Mouse (Mus musculus) 3134 (cell line): ENCODE data around the gene Gpd1l.
A peak's percentile ranks its signal among the peaks of the same experiment; 100 is the strongest.

Experiments
- DNase-seq: peaks from one replicate; pipeline ENCODE4 v3.0.0-alpha.2; 2011; ENCODE audit warnings: low spot score; ENCODE audit not compliant: insufficient read length; ENCODE audit errors: extremely low read depth

The Gpd1l gene

GRCm38 (mm10) chr9:114930464-114931090 is 3.2 kb downstream of the Gpd1l start:
- peak; percentile 79 for DNase-seq

- DNase-seq: no peak
Observed at GRCm38 (mm10) chr9:114925571-114925970, 8.2 kb downstream of the Gpd1l start.

DNA sequence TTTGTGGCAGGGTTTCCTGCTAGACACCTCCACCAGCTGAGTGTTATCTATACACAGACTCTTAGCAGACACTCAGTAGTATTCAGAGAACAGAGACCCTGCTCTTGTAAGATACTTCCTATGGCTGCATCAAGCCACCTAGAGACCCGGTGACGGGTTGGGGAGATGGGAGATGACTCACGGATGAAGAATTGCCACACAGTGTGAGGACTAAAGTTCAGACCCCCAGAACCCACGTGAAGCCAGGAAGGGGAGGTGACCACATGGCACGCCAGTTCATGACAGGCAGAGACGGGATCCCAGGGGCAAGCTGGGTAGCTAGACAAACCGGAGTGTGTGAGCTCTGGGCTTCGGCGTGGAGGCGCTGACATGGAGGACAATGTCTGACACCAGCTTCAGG is 8.7 kb downstream of the Gpd1l start:
- peak; percentile 60 for DNase-seq

DNA sequence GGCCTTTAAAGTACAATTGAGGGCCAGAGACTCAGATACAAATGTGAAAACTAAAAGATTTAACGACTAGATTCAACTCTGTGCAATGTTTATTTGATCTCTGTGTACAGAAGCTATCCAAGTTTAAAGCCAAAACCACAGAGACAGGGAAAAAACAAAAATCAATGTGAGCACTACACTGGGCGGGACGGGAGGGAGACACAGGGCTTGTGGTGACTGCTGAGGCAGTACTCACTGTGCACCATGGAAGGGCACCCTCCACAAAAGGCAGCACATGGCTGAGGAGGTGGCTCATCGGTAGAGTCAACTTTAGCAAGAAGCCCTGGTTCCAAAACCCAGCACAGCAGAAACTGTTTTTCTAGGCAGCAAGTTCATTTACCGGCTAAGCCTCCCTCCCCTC is 9.3 kb downstream of the Gpd1l start:
- DNase-seq: no peak

GRCm38 (mm10) chr9:114922209-114922608 is 11.6 kb downstream of the Gpd1l start:
- DNase-seq: no peak

GRCm38 (mm10) chr9:114921352-114922081 is 12.3 kb downstream of the Gpd1l start:
- DNase-seq: peak; percentile 34

DNA sequence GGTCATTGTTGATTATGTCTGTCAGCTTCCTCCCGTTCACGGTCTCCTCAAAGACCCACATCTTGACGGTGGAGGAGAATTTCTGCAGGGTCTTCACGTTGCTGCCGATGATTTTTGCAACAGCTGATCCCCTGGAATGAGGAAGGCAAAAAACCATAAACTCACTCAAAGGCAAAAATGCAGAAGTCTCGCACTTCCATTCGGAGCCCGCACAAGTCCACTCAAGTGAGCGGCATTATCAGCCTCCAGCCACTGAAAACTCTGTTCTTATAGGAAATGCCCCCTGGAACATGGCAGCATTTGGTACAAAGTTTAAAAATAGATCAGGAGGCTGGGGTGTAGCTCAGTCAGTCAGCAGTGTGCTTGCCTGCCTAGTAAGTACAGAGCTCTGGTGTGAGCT is 13.2 kb downstream of the Gpd1l start:
- DNase-seq: no peak

DNA sequence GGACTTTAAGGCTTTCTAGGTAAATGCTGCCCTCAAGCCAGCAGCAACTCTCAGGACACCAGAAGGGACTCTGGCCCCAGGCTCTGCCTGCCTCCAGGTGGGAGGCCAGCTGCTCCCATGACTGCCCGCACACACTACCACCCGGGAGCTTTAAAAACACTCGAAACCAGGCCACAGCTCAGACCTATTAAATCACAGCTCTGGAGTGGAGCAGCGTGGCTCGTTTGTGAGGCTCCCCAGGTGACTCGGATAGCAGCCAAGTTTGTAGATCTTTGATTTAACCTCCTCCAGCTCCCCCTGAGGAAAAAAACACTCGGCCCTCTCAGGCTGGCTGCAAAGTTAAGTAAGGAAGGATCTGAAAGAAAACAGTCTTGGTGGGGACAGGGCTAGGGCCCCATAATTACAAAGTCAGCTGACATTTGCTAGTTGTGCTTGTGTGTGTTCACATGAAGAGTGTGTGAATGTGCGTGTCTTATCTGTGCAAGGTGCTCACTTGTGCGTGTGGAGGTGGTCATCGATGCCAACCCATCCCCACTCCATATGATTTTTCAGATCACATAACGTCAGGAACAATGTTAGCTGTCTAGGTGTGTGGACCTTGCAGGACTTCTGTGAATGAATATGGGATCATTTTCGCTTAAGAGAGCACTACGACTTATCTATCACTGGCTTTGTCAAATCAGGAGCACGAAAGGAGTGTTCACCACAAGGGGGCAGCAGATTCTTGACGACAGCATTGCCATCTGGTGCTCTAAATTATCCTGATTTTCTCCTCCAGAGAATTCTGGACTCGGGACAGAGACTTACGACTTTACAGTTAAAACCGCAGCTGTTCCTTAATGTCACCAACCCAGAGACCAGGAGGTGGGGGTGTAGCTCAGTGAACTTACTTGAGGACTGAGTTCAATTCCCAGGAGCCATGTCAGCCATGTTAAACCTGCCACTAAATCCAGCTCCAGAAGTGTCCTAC is 20.8 kb downstream of the Gpd1l start:
- DNase-seq: no peak

- DNase-seq: no peak
Observed at GRCm38 (mm10) chr9:114907509-114907908, 26.3 kb downstream of the Gpd1l start.

- DNase-seq: no peak
Observed at GRCm38 (mm10) chr9:114895919-114896318, 37.9 kb downstream of the Gpd1l start.

GRCm38 (mm10) chr9:114892974-114893373 is 40.8 kb downstream of the Gpd1l start:
- no peak for DNase-seq

- DNase-seq: no peak
Observed at GRCm38 (mm10) chr9:114890377-114890776, 43.4 kb downstream of the Gpd1l start.

DNA sequence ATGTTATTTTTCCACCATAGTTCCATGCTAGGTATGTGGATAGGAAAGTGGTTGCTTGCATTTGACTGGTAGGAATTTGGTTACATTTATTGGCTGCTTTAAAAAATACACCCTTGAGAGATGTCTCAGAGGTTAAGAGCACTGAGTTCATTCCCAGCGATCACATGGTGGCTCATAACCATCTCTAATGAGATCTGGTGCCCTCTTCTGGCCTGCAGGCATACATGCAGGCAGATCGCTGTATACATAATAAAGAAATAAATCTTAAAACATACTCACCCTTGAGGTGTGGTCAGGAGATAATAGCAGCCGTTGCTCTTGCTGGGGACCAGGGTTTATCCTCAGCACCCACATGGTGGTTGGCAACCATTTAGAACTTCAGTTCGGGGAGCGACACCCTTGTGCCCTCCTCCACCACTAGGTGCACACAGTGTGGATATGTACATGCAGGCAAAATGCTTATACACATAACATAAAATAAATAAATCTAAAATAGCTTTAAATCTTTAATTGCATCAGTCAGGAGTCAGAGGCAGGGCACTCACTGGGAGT is 44.9 kb downstream of the Gpd1l start:
- no peak for DNase-seq

DNA sequence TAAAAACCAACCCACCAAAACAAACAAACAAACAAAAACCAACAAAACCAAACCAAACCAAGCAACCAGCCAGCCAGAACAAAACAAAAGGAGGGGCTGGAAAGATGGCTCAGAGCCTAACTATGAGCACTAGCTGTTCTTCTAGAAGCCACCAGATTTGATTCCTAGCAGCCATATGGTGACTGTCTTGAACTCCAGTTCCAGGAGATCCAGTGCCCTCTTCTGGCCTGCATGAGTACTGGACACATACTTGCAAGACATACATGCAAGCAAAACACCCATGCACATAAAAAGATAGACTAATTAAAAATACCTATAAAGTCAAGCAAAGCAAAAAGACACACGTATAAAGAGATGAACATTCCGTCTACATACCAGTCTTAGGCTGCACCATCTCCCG is 46.1 kb downstream of the Gpd1l start:
- DNase-seq: peak; percentile 37

DNA sequence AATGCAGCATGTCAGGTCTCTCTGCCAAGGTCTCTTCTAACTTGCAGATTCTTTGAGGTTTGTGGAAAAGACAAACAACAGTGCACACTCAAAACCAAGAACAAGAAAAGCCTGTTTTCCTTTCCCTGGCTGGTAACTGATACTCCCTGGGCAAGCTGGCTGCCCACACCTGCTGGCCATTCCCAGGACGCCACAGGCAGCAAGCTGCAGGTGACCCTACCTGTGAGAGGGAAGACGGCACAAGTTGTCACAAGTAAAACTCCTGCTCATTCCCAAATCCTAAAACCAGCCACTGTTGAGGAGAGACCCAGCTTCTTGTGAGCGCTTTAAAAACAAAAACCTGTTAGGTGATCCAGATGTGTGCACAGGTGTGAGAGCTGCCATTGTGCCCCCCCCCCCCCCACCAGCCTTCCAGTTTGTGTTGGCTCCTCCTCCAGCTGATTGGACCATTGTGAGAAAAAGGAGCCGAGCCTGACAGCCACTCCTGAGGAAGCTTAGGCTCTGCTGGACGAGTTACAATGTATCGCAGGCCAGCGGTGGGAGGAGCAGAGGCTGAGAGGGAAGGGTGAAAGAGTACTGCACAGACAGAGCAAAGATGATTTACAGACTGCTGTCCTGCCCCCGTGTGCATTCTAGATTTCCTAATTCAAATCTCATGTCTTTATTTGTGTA is 47.7 kb downstream of the Gpd1l start:
- DNase-seq: no peak

DNA sequence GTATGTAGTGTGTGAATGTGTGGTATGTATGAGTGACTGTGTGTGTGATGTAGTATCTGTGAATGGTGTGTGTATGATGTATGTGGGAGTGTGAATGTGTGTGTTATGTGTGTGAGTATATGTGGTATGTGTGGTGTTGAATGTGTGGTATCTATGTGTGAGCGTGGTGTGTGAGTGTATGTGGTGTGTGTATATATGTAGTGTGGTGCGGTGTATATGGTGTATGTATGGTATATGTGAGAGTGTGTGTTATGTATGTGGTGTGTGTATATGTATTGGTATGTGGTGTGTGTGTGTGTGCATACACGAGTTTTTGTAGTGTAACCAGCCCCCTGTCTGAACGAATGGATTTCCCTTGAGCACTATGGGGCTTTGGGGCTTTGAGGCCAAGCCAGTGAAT is 48.2 kb downstream of the Gpd1l start:
- DNase-seq: no peak

DNA sequence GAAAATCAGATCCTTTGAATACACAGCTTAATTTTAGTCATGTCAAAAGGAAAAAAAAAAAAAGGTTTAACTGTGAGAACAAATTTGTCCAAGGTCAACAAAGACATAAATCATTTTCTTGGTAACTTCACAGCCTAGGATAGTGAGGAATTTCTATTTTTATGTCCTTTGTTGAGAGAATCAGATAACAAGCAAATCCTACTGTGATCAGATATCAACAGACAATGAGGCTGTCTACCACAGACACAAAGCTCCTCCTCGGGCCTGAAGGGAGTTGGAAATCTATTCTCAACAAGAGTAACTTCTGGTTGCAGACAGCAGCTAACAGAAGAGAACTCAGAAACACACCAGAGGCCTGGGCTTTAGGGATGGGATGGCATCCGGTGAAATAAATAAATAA is 51.8 kb downstream of the Gpd1l start:
- no peak for DNase-seq

DNA sequence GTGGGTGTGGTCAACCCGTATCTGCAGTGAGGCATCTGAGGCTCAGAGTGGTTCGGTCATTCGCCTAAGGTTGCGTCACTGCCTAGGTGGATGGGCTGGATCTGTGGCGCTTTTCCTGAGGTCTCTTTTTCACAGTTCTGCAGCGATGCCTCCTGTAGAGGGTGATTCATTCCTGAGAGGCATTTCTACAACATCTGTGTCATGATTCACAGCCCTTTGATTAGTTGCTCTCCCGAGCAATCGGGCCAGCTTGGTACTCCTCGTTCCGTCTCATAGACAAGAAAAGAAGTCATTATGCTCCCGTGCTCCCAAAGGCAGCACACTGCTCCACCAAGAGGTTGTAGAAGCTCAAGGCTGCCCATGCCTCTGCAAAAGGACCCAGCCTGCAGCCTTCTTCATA is 78.5 kb downstream of the Gpd1l start:
- DNase-seq: peak; percentile 60

DNA sequence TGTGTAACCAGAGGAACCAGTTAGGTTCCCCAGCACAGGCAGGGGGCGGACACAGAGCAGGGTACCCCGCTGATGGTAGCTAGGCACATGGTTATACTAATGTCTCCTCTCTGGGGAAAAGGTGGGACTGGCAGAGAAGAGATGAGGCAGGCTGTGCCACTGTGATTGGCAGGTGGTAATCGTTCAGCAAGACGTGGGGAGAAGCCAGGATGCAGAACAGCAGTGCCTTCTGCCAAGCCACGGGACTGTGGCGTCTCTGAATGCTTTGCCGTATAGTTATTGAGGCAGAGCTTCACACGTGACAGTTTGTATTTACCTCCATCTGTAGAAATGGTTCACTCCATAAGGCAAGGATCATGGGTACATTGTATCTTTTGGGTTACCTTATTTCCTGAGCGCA is 79.1 kb downstream of the Gpd1l start:
- DNase-seq: no peak

DNA sequence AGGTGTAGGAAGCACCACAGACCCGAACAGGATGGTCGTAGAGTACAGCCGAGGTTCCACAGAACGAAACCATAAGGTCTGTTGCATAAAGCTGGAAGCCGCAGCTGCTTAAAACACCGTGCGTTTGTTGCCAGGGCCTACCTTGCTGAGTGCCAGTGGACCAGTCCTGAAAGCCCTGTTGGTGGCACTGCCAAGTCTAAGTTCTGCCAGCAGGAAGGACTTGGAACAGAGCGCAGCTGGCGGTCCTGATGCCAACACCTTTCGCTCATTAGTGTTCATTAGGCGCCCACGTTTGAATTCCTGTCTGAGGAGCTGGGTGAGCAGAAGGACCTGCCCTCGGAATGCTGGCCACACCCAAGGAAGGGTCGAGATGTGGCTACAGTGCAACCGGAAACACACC is 80.5 kb downstream of the Gpd1l start:
- no peak for DNase-seq
